Mouse (Mus musculus): Measurements from ENCODE around the gene Nfs1.
"Not testable (repeated sequence)": the region's sequence is repeated elsewhere in the genome, so short reads cannot be mapped to it uniquely, and the experiment has no call there.

Gene Nfs1

GRCm38 (mm10) chr2:156143953-156144724 lies at the start of gene Nfs1, which contains the start of gene Romo1:
Gene Nfs1 (minus strand): TSS chr2:156144186.
Gene Romo1 (plus strand): TSS chr2:156144039.
- DNase-seq, result peak; percentile 92

DNA sequence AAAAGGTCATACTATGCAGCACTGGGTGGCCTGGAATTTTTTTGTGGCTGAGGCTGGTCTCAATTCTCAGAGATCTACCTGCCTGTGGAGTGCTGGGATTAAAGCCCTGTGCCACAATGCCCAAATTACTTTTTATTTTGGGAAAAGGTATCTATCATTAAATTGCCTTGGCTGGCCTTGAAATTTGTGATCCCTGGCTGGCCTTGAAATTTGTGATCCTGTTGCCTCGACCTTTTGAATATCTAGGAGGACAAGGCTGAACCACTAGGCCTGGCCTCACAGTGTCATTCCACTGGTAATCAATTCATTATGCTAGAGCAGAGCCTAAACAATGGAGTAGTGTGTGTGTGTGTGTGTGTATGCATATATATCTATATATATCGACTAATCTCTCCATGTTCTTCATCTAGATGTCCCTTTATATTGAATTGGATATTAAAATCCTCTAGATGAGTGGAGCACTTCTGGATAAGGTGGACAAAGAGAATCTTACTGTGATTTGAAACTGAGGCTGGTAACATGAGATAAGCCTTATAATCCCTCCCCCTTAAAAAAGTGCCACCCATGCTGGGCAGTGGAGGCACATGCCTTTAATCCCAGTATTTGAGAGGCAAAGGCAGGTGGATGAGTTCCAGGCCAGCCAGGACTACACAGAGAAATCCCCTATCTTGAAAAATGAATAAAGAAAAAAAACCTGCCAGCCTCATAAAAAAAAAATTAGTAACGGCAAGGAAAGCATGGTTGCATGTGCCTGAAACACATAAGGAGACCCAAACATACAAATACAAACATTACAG lies 49.3 kb upstream of the Nfs1 start:
- DNase-seq, result no peak

GRCm38 (mm10) chr2:156192068-156192467 lies 48.1 kb upstream of the Nfs1 start:
- no peak for DNase-seq

DNA sequence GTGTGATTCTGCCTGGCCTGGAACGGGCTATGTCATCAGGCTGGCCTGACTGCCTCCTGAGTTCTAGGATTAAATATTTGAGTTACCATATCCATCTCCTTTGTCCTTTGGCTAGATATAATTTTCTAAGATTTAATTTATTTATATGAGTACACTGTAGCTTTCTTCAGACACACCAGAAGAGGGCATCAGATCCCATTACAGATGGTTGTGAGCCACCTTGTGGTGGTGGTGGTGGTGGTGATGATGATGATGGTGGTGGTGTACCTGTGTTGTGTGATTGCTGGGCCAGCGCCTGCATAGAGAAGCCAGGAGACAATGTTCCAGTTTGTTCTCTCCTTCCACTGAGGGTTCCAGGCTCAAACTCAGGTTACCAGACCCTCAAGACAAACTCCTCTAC lies 47.6 kb upstream of the Nfs1 start:
- DNase-seq, result no peak

GRCm38 (mm10) chr2:156190004-156190896 lies 46.3 kb upstream of the Nfs1 start:
- DNase-seq, result no peak

DNA sequence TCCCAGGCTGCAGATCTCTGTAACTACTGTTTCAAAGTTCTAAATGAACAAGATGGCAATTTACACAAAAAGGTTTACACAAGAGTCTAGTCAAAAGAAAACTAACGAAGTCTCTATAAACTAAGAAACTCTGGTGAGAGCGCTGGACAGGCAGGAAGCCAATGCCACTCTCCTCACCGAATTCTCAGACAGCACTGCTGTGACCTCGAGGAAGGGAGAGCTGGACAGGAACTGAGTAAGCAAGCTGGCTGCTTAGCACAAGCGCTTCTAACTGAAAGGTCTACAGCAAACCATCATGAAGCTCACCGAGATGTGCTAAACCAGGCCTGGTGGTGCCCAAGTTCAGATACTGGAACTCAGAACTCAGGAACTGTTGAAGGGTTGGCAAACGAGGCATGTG lies 45.3 kb upstream of the Nfs1 start:
- not testable (repeated sequence) for DNase-seq

GRCm38 (mm10) chr2:156181592-156181991 lies 37.6 kb upstream of the Nfs1 start:
- DNase-seq, result no peak

DNA sequence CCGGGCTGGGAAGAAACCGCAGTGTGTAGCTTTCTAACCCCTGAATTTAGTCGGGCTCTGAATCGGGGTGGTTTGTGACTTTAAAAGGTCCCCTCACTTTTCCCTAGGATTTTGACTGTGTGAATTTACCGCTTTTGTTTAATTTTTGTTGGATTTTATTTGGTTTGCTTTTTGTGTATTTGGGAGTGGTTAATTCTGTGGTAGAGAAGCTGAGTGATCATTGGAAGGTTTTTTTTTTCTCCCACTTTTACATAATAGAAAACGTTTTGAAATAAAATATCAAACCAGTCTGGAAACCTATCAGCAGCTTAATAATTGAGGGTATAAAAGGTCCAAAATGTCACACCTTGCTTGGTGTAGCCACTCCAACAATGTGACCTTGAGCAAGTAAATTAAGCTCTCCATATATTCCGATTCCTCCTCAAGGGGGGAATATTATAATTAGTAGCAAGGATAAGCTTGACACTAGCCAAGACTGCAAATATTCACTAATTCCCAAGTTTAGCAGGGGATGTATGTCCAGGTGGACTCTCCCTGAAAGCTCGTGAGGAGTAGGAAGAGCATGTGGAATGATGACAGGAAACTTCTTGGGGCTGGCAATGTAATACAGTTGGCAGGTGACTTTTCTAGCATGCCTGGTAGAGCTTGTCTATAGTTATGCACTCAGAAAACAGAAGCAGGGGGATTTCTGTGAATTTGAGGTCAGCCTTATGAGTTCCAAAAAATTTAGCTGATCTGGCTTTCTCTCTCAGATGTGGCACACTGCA lies 37.0 kb upstream of the Nfs1 start:
- no peak for DNase-seq

DNA sequence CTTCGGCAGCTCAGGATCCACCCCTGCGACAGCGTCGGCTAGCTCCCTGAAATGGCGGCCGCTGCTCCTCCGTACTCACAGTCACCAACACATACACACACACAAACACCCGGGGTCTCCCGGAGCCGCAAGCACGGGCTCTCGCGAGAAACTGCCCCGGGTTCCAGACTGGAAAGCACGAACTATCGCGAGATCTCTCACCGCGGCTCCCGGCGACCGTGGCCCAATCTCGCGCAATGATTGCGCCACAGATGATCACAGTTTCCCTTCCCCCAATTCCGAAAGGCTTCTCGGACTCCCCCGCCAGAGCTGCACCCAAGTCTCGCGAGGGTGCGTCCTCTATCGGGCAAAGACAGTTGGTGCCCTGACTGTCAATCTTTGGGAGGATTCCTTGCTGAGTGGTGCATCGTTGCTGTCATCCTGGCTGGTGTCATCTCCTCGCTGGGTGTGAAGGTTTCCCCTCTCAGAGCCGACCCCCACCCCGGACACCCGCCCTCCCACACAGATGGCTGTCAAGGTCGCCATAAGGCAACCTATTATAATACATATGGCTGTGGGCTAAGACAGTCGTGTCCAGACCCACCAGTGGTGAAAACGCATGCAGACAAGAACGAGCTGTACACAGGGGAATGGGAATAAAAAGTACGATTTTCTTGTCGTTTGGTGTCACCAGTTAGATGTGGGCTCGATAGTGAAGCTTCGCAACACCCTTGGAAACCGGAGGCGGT lies 36.3 kb upstream of the Nfs1 start, which contains the start of gene Rbm39:
Rbm39 (minus strand) TSS at position 145 of the 728 bp plus-strand sequence.
- DNase-seq, result peak; percentile 100

- DNase-seq, result no peak
Measured at GRCm38 (mm10) chr2:156179796-156180093, 35.8 kb upstream of the Nfs1 start.

DNA sequence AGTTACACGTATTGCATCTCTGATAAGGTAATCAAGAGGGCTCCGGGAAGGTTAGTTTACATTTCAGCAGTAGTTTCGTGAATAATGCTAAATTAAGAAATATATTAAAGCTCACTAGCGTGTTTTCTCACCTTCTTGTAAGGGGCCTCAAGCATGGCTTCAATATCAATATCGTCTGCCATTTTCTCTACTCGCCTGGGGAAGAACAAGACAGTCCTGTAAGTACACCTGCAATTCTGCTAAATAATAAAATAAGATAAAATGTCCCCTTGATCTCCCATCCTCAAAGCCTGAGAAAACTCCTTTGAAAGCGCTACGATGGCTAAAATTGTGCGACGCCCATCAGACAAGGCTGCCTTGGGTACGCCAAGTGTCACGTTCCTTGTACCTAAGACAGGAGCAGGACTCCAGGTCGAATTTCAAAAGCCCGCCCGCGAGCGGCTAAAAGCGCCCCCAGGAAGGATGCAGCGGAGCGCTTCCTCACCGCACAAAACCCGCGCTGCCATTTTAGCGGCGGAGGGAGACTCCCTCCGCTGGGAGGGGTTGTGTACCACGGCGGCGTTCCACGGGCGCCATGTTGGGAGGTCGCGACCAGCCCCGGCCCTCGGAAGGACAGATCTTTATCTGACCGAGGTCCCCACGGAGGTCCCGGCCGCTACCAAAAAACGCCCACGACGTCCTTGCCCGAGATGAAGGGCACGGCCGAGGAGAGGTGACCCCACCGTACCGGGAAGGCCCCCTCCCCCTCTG lies 35.2 kb upstream of the Nfs1 start:
- DNase-seq, result peak; percentile 83

- no peak for DNase-seq
Measured at GRCm38 (mm10) chr2:156177651-156178050, 33.7 kb upstream of the Nfs1 start.

GRCm38 (mm10) chr2:156177079-156177478 lies 33.1 kb upstream of the Nfs1 start:
- no peak for DNase-seq

DNA sequence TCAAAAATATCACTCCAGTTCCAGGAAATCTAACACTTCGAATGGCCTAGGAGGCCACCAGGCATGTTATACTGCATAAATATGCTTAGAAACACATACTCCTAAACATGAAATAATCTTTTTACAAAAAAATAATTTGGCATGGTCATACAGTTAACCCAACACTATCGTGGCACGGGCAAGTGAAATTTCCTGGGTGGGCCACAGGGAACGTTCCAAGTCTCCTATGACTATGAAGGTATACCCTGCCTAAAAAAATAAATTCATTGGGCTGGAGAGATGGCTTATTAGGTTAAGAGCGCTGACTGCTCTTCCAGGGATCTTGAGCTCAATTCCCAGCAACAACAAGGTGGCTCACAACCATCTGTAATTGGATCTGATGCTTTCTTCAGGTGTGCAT lies 22.6 kb upstream of the Nfs1 start:
- DNase-seq, result no peak

DNA sequence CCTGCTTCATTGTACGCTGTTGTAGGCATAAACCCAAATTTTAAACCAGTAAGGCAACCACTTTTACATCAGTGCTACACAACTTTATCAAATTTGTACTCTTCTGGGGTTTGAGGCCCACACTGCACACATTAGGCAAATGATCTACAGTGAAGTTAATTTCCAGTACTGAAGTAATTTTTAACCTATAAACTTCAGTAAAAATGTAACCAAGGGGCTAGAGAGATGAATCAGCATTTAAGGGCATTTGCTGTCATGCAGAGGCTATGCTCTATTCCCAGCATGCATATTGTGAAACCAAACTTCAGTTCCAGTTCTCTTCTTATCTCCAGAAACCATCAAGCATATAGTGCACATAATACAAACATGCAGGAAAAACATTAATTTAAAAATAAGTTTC lies 21.5 kb upstream of the Nfs1 start:
- no peak for DNase-seq

DNA sequence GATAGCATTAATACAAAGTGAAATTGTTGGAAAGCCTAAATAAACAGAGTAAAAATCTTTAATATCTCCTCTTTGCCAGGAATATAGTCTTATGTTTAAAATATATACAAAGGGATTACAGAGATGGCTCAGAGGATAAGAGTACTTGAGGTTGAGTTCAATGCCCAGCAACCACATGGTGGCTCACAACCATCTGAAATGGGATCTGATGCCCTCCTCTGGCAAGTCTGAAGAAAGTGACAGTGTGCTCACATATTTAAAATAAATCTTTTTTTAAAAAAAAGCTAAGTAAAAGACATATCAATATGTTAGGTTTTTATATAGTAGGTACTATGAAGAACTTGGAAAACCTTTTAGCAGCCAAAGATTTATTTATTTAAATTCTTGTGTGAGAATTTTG lies 7.6 kb upstream of the Nfs1 start:
- DNase-seq, result no peak

GRCm38 (mm10) chr2:156147316-156147915 lies 3.4 kb upstream of the Nfs1 start:
- no peak for DNase-seq

GRCm38 (mm10) chr2:156146272-156146989 lies 2.4 kb upstream of the Nfs1 start:
- no peak for DNase-seq

- DNase-seq, result no peak
Measured at GRCm38 (mm10) chr2:156145486-156146130, 1.6 kb upstream of the Nfs1 start.
